Mouse (Mus musculus): ENCODE measurements around the gene Prpf8.

The Prpf8 gene

DNA sequence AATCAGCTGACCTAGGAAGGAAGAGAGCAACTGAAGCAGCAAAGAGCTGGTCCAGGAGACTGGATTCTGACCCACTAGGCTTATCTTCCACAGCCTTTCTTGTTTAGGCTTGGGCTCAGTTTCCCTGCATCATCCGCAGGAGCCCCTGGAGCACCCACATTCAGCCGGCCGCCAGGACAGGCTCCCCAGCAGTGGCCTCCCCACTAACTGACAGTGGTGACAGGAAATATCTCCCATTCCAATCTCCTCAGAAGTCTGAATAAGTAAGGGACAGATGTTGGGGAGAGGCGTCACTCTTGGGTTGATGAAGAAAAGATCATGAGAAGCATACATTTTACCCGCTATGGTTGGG, 26.9 kb upstream of the Prpf8 start:
- DNase-seq (ENCODE audit: low spot score in 2 of 2), result no peak

DNA sequence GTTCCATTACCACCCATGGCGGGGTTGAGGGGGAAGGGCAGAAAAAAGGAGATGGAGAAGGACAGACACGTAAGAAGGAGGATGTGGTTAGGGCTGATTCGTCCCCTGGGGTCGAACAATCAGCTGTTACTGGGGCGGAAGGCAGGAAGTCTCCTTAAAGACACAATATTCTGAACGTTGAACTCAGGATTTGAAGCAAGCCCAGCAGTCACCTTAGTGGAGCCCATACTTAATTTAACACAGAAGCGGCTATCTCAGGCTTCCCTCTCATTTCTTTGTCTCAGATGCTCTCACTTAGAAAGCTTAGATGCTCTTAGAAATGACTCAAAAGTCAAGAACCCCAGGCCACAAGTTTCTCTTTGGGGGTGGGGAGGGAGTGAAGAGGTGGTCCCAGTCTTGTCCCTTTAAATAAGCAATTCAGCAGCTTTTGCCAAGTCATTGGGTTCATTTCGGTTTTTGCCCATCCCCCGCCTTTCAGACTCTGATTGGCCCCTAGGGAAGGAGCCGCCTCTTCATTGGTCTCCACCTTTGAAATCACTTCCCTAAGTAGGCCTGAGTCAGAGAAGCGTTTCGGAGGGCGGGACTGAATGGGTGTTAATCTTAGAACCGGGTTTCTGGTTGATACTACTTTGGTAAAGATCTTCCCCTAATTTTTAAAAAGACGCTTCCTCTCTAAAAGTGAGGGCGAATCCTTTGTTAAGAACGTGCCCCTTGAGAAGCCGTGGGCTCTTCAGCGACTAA, 26.3 kb upstream of the Prpf8 start:
- DNase-seq (ENCODE audit: low spot score in 2 of 2), result peak; percentile 83 to 89

DNA sequence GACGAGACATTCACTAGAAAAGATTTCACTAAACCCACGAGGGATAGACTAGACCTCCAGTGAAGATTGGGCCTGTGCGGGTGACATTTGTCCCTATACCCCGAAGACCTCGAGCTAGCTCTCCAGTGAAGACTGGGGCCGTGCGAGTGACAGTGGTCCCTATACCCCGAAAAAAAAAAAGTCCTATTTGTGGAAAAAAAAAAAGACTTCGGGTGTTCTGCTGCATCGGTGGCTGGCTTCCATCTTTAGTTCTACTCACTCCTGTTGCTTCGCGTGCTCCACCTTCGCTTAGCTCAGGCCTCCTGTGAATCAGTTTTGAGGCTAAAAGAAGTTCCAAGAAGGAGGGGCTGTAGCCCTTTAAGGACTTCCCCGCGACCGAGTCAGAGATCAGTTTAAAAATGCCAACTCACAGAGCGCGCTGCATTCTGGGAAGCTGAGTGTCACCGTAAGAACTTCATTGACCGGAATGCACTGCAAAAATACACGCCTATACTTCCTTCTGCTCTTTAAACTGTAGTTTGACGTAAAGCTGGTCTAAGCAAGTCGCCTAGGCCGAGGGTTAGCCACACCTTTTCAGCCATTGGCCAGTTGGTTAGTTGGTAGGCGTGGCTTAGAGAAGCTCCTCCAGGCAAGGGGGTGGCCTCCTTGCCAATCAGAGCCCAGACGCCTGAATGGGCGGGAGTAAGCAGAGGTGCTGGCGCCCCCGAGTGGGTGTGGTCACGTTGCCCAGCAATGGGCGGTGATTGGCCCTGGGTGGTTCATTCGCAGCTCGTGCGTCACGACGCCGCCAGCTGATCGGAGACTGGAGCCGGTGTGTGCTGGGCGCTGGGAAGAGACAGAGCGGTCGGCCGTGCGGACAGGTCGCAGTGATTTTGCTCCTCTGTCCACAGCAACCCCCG, 25.5 kb upstream of the Prpf8 start, which contains the start of gene Tlcd2:
Gene Tlcd2, plus strand, starts transcription at position 872 of the 899 bp plus-strand sequence.
- peak; percentile 99 to 100 for DNase-seq (ENCODE audit: low spot score in 2 of 2)

DNA sequence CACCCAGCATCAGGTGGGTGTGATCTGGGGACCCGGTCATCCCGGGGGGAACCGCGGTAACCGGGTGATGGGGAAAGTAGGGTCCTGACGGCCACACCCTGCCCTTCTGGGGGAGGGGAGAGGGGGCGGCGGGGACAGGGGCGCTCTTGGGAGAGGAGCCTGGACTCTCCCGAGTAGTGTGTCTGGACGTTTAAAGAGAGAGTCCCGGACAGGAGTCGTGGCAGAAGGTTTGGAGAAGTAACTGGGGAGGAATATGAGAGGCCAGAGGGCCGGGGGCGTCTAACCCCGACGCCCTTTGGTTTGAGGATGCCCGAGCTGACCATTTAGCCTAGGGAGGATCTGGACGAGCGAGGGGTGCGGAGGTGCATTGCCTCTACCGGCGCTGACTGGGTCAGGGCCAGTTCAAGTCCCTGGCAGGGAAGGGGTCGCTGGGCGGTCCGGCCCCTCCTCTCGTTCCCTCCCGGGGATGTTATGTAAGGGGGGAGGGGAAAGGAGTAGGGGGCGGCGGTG, 24.8 kb upstream of the Prpf8 start:
- peak; percentile 25 to 55 for DNase-seq (ENCODE audit: low spot score in 2 of 2)

DNA sequence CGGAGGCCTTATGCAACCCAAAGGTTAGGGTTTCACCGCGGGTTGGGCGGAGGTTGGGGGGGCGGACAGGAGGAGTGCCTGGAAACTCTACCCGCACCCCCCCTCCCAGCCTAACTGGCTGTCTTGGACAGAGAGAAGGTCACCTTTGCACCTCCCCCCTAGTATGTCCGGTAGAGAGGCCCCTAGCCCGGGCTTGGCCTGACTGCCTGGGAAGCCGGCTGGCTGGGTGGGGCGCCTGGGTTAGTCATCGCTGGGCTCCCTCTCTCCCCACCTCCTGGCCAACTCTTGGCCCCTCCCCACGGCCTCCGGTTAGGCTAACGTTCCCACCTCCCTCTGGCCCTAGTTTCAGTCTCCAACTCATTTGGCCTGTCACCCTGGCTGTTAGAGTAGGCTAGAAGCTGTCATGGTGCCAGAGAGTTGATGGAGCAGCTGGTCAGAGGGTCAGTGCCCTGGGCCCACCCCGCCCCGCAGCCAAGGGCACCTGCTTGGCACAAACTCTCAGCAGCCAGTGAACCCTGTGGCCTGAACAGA, 24.3 kb upstream of the Prpf8 start:
- DNase-seq (ENCODE audit: low spot score in 2 of 2), result peak in 1 of 2 experiments; percentile 32

DNA sequence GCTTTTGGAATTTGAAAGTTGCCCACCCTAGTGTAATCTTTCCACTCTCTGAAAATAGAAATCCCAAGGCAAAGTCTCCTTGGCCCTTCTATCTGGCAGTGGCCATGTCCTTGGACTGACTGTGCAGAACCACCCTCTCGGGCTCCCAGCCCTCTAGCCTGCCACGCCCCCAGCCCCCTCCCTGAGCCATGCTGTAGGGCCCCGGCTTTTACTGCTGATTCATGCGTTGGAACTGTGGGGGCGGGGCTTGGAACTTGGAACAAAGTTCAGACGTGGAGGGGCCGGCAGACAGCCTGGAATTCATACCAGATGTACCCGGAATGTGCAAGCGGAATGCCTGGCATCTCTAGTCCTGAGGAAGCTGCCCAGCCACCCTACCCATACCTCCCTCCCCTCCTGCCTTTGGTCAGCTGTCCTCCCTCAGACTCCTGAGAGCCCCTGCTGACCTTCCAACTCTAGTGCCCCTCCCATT, 23.7 kb upstream of the Prpf8 start:
- peak; percentile 37 to 40 for DNase-seq (ENCODE audit: low spot score in 2 of 2)

DNA sequence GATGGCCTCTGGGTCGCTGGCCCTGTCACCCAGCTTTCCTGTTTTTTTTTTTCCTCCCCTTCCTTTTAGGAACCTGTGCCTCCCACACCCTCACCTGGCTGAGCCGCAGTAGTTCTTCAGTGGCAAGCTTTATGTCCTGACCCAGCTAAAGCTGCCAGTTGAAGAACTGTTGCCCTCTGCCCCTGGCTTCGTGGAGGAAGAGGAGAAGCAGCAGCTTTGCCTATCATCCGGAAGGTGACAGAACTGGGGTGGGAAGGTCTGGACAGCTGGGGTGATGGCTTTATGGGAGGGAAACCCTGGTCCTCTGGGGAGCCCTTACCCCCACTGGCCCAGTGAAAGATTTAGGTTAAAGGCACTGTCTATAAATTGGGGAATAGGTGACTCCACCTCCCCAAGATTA, 23.0 kb upstream of the Prpf8 start:
- DNase-seq (ENCODE audit: low spot score in 2 of 2), result no peak

DNA sequence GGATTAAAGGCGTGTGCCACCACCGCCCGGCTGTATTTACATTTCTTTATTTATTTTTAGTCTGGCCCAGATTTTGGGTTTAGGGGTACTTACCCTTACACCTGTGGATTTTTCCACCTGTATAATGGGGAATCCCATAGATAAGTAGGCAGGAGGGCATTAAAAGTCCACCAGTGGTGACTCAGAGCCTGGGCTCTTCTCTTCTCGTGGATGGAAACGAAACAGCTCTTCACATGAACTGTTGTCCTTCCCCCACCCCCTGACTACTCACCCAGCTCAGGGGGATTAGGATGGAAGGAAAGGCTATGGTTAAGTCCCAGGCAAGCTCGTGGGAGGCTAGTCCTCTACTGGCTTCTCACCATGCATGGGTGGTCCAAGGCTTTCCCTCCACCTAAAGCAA, 22.2 kb upstream of the Prpf8 start:
- DNase-seq (ENCODE audit: low spot score in 2 of 2), result no peak

DNA sequence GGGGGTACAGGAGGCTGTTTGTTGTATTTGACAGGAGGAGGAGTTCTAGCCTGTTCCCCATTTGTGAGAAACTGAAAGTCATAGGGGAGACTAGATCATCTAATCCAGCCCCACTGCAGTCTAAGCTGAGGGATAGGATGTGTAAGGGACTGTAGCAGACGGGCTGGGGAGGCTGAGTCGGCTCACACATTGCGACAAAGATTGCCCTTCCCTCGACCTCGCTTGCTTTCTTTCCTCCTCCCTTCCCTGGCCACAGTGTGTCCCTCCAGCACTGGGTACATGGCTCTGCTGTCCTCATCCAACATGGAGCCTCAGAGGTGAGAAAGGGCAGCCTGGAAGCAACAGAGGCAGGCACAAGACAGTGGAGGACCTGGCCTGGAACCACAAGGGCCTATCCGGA, 21.6 kb upstream of the Prpf8 start:
- DNase-seq (ENCODE audit: low spot score in 2 of 2), result no peak

DNA sequence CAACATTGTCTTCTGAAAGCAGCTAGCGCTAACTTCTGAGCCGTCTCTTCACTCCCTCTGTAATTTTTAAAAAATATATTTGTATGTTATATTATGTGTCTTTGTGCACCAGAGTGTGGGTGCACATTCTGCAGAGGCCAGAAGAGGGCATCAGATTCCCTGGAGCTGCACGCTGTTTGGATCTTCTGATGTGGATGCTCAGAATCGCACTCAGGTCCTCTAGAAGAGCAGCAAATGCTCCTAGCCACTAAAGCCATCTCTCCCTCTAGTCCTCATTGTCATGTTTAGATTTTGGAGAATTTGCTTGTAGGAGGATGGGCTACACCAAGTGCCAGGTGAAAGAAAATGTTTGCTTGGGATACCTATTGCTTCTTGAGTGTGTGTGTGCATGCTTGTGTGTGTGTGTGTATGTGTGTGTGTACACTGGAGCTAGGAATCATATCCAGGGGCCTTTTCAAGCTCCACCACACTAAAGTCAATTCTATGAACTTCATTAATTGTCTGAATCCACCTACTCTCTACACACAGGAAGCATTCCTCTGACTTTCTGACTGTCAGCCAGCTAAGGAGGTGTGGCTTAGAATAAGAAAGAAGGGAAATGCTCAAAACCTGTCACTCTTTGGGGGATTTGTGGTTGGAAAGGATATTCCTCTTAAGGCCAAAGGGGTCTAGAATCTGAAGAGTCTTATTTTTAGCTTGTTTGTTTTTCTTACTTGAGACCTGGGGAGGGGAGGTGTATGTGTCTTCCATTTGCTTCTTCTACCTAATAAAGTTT, 19.7 kb upstream of the Prpf8 start:
- no peak for DNase-seq (ENCODE audit: low spot score in 2 of 2)

DNA sequence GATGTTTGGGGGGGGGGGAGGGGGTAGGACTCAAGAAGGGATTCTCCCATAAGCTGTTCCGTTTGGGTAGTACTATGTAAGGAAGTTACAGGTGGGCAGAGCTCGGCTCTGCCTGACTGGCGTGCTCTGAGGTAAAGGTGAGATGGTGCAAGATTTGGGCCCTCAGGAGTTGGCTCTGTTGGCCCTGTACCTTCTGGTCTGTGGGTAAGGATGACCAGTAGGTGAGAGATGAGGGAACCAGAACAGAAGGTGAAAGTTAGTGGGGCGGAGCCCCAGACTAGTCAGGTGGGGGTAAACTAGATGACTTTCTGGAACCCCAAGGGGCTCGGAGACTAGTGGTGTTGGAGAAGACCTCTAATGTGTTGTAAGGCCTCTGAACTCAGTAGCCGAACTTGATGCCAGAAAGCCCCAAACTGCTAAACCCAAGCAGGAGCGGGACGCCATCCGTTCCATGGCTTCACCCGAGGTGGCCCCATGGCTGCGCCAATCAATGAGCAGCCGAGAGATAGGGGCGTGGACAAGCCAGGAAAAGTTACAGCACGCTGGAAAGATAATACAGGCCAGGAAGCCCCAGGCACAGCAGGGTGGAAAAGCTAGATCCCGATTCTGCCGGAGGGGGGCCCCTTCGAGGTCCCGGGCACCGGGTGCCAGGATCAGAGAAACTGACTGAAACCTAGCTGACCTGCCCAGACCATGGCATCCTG, 19.0 kb upstream of the Prpf8 start:
- DNase-seq (ENCODE audit: low spot score in 2 of 2), result no peak

DNA sequence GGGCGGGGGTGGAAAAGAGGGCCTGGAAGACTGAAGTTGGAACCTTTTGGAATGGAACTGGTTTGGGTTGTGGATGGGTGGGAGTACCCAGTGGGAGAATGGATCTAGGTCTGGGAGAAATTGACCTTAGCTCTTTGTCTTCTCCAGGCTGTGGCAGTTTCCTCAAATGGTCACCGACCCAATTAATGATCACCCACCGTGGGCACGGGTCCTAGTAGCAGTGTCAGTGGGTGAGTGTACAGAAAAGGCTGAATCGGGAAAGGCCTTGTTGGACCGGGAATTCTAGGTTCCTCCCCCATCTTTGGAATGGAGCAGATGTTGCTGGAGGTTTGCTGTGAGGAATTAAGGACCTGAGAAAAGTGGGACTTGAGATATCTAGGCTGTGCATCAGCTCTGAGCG, 18.2 kb upstream of the Prpf8 start:
- no peak for DNase-seq (ENCODE audit: low spot score in 2 of 2)

DNA sequence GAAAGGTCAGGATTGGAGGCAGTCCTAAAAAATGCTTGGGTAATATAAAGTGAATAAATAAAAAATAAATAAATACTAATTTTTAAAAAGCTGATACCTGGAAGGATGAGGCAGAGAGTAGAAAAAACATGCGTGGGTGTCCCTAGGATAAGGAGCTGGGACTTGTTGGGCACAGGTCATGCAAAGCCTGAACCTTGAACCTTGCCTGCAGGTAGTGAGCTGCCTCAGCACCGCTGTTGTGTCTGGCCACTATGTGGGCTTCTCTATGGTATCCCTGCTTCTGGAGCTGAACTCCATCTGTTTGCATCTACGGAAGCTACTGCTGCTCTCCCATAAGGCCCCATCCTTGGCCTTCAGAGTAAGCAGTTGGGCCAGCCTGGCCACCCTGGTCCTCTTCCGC, 17.4 kb upstream of the Prpf8 start:
- no peak for DNase-seq (ENCODE audit: low spot score in 2 of 2)

DNA sequence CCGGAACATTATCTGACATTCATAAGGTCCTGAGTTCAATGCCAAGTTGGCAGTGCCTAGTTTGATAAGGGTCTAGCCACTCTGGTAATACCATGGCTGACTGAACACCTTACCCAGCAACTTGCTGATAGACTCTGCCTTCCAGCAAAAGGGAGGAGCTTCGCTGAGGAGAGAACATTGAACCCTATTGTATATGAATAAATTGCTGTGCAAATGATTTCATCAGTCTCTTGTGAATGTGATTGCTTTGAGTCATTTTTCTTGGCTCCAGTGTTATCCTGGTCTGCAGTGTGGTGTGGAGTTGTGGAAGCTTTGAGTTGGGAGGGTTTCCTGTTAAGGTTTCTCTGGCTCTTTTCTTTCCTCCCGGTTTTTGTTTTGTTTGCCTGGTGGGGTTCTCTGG, 15.9 kb upstream of the Prpf8 start:
- no peak for DNase-seq (ENCODE audit: low spot score in 2 of 2)

DNA sequence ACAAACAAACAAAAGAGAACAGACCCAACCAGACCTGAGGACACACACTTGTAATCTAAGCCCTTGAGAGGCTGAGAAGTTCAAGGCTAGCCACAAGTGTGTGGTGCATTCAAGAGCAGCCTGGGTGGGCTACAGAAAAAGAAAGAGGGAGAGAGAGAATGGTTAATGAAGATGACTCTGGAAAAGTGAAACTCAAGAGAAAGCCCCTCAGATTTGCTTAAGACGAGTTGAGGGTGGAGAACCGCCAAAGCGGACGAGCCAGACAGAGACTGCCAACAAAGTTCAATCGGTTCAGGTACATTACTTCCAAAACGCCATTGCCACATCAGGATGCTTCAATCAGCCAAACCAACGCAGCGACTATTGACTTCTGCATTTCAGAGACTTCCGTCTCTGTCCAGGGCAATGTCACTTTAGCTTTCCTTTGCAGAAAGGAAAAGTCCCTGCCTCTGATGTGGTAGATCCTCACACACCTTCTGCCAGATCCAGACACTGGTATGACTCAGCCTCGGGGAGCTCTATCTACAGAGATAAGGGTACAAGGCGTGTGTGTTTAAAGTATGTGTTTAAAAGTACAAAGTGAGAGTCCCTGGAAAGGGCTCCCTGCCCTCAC, 14.0 kb upstream of the Prpf8 start:
- no peak for DNase-seq (ENCODE audit: low spot score in 2 of 2)

DNA sequence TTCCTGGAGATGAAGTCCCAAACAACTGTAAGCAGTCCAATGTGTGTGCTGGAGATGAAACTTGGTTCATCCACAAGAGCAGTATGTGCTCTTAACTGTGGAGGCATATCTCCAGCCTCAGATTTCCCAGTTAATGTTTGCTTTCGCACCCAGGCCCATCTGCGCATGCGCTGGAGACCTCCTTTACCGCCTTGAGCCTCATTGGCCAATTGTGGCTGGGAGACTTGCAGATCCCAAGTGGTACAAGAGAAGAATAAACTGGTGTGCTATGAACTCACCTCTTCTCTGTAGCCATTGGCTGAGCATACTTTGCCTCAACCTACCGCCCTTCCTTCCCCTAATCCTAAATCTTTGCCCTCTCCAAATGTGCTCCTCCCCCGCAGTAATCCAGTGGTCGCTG, 13.2 kb upstream of the Prpf8 start:
- no peak for DNase-seq (ENCODE audit: low spot score in 2 of 2)

DNA sequence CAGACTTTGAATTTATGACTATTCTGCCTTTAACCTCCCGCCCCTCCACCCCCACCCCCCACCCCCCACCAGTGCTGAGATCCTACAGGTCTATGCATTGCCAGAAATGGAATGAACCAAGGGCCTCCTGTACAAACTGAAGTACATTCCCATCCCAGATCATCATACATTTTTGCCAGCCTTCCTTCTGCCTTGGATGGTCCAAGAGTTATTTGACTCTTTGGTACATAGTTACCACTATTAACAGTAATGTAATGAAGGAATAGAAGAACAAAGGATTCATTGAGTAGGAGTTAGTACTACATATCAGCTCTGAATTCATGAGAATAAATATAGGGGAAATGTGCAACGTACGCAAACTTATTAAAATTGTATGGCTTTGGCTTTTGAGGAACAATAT, 424 bp upstream of the Prpf8 start:
- DNase-seq (ENCODE audit: low spot score in 2 of 2), result no peak

DNA sequence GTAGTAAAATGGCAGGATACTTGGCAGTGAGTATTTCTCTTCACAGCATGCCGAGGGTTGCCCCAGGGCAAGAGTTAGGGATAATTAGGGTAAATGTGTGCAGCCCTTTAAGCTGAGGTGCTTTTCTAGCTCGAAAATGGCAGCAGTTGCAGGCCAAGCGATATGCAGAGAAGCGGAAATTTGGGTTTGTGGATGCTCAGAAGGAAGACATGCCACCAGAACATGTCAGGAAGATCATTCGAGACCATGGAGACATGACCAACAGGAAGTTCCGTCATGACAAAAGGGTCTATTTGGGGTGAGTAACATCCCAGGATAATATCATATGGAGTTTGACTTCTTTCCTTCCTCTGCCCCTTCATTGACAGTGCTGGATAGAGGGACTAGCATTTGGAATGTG, 880 bp downstream of the Prpf8 start:
- DNase-seq (ENCODE audit: low spot score in 2 of 2), result no peak

DNA sequence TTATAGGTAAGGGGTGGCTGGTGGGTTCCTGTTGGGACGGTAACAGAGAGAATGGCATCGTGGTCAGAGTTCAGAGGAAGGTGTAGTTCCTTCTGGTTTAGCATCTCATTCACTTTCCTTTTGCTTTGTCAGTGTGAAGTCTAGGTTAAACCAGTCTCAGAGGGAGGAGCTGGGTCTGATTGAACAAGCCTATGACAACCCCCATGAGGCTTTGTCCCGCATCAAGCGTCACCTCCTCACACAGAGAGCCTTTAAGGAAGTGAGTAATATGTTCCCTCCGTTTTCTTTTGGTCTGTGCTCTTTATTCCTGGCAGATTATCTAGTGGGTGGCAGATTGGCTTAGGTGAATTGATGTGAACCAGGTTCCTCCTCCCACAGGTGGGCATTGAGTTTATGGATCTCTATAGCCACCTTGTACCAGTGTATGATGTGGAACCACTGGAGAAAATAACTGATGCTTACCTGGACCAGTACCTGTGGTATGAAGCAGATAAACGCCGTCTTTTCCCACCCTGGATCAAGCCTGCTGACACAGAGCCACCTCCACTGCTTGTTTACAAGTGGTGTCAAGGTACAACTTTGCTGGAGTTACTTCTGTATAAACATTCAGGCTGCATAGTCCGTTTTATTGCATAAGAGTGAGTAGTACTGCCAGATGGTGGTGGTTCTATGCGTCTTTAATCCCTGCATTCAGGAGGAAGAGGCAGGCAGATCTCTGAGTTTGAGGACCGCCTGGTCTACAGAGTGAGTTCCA, 7.9 kb downstream of the Prpf8 start:
- no peak for DNase-seq (ENCODE audit: low spot score in 2 of 2)

DNA sequence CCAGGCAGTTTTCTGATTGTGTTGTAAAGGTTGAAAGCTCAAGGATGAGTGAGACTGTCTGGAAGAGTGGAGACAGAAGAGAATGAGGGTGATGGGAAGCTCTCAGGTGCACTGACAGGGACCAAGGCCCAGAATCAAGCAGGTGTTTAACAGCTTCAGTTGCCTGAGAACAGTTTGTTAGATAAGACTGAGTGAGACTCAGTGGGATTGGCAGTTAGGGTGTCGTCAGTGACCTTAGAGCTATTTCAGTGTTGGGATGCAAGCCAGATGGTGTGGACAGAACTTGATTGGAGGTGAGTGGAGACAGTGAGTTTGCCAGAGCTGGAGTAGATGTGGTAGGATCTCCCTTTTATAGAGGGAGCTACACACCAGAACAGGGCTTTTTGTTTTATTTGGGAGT, 11.5 kb downstream of the Prpf8 start:
- DNase-seq (ENCODE audit: low spot score in 2 of 2), result no peak

Measured in thymus, postnatal 10 days (tissue).